Mouse (Mus musculus) layer of hippocampus, adult 11-12 months (tissue): ENCODE measurements around the gene Gm10945.

Experiments used
- DNase-seq: peaks from one replicate; pipeline ENCODE4 v3.0.0; 2022; ENCODE audit warnings: low spot score

The Gm10945 gene

GRCm38 (mm10) chr10:6761287-6761811, at the start of gene Gm10945:
TSS of gene Gm10945 (minus strand) at chr10:6761761.
- DNase-seq: no peak

- DNase-seq: no peak
Observed at GRCm38 (mm10) chr10:6790226-6790625, 28.7 kb upstream of the Gm10945 start.

GRCm38 (mm10) chr10:6788517-6789237, 27.1 kb upstream of the Gm10945 start:
- no peak for DNase-seq

GRCm38 (mm10) chr10:6758206-6758605, 3.4 kb downstream of the Gm10945 start, which contains the start of gene Oprm1:
TSS of gene Oprm1 (plus strand) at chr10:6758506.
- DNase-seq: no peak

GRCm38 (mm10) chr10:6753375-6753774, 8.2 kb downstream of the Gm10945 start:
- no peak for DNase-seq

- DNase-seq: no peak
Observed at GRCm38 (mm10) chr10:6728469-6728868, 33.1 kb downstream of the Gm10945 start.

- DNase-seq: no peak
Observed at GRCm38 (mm10) chr10:6723765-6724164, 37.8 kb downstream of the Gm10945 start.

- DNase-seq: no peak
Observed at GRCm38 (mm10) chr10:6717181-6717948, 44.2 kb downstream of the Gm10945 start.

- no peak for DNase-seq
Observed at GRCm38 (mm10) chr10:6705226-6705885, 56.2 kb downstream of the Gm10945 start.

- DNase-seq: peak; percentile 64
Observed at GRCm38 (mm10) chr10:6694218-6694850, 67.2 kb downstream of the Gm10945 start.
